23 mouse cellular contexts compared by ENCODE assay signal in genomic region chr6:76763852-76764251, GRCm38 (mm10).
DNase-seq lines count a peak whose midpoint lies in the region; ATAC-seq lines count a peak whose summit lies in the region.
"Had no signal": no experiment of that assay in that cellular context is flagged by ENCODE, and none has a peak within 500 bp of the region (broad histone marks: within the 10 kb centered on the region; RNA-seq: fewer than 3 reads in every experiment).

No protein-coding gene starts in this region.

- H3K27ac ChIP-seq in embryonic facial prominence, embryonic 10.5 days (replicated peaks) = no peak overlapping the region
- H3K27ac ChIP-seq: forebrain, embryonic 13.5 days; gastrocnemius, adult 2 months; heart, embryonic 13.5 days; midbrain, embryonic 10.5 days; neural tube, embryonic 12.5 days had no signal

- peak; percentile 45; the same call in 1 of the 2 replicates for ATAC-seq in cerebellum, adult (ENCODE audit: insufficient number of reproducible peaks, low FRiP score, low TSS enrichment)
- ATAC-seq: CD4-positive, CD25-positive, alpha-beta regulatory T cell, adult 4 months; forebrain, embryonic 13.5 days; hindbrain, embryonic 16.5 days; liver, postnatal 0 days had no signal

- WGBS in embryonic facial prominence, embryonic 10.5 days = 92% methylated on average over 7 of the region's 7 CpGs

- no peaks in the 10 kb centered on the region for H3K4me1 ChIP-seq in embryonic facial prominence, embryonic 10.5 days
- H3K4me1 ChIP-seq: forebrain, embryonic 13.5 days; heart, embryonic 13.5 days; midbrain, embryonic 10.5 days; neural tube, embryonic 12.5 days had no signal

- intact Hi-C loops in left cerebral cortex, postnatal 4 days (cut with DNase I) = no loop called here

- H3K27me3 ChIP-seq in embryonic facial prominence, embryonic 10.5 days (replicated peaks; ENCODE audit: low read depth, poor library complexity, severe bottlenecking) = no peaks in the 10 kb centered on the region
- H3K27me3 ChIP-seq: forebrain, embryonic 13.5 days; heart, embryonic 13.5 days; neural tube, embryonic 12.5 days had no signal

- H3K9me3 ChIP-seq in embryonic facial prominence, embryonic 10.5 days = no peaks in the 10 kb centered on the region
- H3K9me3 ChIP-seq: forebrain, embryonic 13.5 days; heart, embryonic 13.5 days; midbrain, embryonic 10.5 days; neural tube, embryonic 12.5 days had no signal

- no peaks in the 10 kb centered on the region for H3K36me3 ChIP-seq in embryonic facial prominence, embryonic 10.5 days (replicated peaks)
- H3K36me3 ChIP-seq: G1E; heart, embryonic 13.5 days; midbrain, embryonic 10.5 days; neural tube, embryonic 12.5 days had no signal

- no peak for DNase-seq in cerebellum, adult 8-10 months
- peak; percentile 2 for DNase-seq in left cerebral cortex, adult 11 months (ENCODE audit: low spot score)
- no peak for DNase-seq in left cerebral cortex, postnatal 4 days
- peak; percentile 40 to 82 for DNase-seq in layer of hippocampus, postnatal 14 days (ENCODE audit: low spot score in 2 of 2)
- DNase-seq in lung, postnatal 4 days = no peak
- no peak for DNase-seq in spleen, postnatal 14 days (ENCODE audit: low spot score in 2 of 2)
- no peak for DNase-seq in embryonic facial prominence, embryonic 10.5 days (ENCODE audit: low spot score)
- DNase-seq: gastrocnemius, adult 2 months; heart, adult 11 months; heart, postnatal 36 days; kidney, adult 18-20 months; kidney, postnatal 14 days; liver; liver, postnatal 0 days; lung, postnatal 36 days had no signal

- no peak overlapping the region for H3K4me3 ChIP-seq in embryonic facial prominence, embryonic 10.5 days
- H3K4me3 ChIP-seq: forebrain, embryonic 13.5 days; gastrocnemius, adult 2 months; heart, embryonic 13.5 days; midbrain, embryonic 10.5 days; neural tube, embryonic 12.5 days had no signal

Comparison
In these comparisons a context has a peak if more than half of its experiments do, and no peak if none do; other contexts are left out.
1. DNase-seq: peak in left cerebral cortex, adult 11 months (single experiment) and layer of hippocampus, postnatal 14 days (2 of 2); none in cerebellum, adult 8-10 months (single experiment), left cerebral cortex, postnatal 4 days (single experiment), lung, postnatal 4 days (0 of 2), spleen, postnatal 14 days (0 of 2) and embryonic facial prominence, embryonic 10.5 days (single experiment).